Mouse (Mus musculus): ENCODE measurements around the gene Rap2a. TPM values are rescaled to one million over a fixed set of nuclear protein-coding genes. Genes with fewer than 3 reads are reported as not detected.

Gene Rap2a
- total RNA-seq, 2 experiments from 2014 or later = 79.1 to 87.2 TPM

- no peak for DNase-seq (ENCODE audit: low spot score in 2 of 2)
These were observed 20.9 kb downstream of the Rap2a start for GRCm38 (mm10) chr14:120499096-120499495.

- DNase-seq (ENCODE audit: low spot score in 2 of 2) = no peak
These were observed 21.4 kb downstream of the Rap2a start for GRCm38 (mm10) chr14:120499601-120500000.

DNA sequence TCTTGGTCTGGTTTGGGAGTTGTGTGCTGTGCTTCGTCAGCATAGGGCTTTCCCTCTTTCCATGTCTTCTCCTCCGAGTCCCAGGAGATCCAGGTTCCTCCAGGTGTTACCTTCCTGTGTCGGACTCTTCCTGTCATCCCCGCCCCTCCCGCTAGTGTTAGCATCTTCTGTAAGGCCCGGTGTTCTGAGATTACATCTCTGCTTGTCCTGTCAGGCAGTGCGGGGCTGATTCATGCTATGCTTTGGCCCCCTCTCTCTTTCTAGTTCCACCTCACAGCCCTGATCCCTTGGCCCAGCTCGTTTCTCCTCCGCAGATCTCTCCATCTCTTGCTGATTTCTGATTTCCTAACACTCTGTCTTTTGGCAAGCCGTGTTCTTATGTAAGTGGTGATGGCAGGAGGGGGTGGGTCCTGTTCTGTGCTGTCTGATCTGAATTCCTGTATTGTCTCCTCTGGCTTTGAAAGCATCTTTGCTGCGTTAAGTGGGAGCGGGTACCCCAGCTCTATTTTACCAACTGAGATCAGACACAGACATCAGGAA is 21.8 kb downstream of the Rap2a start:
- DNase-seq (ENCODE audit: low spot score in 2 of 2) = no peak

DNA sequence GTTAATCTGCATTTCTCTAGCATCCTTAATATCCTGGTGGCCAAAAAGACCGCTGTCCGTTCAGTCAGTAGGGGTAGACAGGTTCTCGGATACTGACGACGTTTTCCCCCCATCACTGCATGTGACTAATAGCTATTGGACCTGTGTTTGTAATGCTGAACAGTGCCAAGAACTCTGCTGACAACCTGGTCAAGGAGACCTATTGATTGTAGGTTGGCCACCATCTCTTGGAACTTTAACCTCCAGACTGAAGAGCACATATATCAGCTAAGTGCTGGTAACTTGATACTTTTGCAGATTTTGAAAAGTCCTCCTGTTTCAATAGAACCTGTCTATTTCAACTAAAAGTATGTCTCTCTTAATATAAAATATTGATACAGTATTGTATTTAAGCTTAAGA is 22.5 kb downstream of the Rap2a start:
- no peak for DNase-seq (ENCODE audit: low spot score in 2 of 2)

- DNase-seq (ENCODE audit: low spot score in 2 of 2) = no peak
These were observed 25.4 kb downstream of the Rap2a start for GRCm38 (mm10) chr14:120503641-120504040.

DNA sequence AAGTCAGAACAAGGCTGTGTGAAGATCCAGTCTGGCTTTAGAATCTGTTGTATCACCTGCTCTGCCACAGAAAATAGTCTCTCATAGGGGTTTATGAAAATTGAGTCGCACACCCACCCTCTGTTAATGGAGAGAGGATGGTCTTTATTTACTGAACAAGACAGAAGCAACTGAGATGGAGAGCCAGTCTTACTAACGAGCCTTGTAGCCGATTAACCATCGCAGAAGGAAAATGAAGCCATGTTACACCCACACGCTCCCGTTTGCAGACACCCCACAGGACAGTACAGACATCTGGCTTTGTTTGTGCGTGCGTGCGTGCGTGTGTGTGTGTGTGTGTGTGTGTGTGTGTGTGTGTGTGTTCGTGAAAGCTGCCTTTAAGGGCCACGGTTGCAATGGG is 26.2 kb downstream of the Rap2a start:
- no peak for DNase-seq (ENCODE audit: low spot score in 2 of 2)

DNA sequence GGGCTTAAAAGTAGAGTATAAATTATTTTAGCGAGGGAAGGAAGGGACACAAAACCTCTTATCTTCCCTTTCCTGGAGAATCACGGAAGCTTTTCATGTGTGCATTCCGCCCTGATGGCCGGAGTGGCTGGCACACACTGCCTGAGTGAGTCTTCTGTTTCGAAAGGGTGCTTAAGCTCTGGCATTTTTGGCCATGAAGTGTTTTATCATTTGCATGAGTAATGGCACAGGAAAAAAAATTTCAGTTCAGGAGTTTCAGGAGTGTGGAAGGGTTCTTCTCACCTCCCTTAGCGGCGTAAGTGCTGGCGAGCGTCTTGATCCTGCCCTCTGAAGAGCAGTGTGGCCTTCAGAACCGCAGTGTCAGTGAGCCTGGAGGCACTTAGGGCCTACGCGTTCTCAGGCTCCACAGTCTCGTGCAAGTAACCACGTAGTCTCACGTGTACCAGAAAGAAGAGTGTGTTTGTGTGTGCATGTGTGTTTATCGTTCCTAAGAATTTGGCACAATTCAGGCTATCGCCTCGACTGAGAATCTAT is 26.8 kb downstream of the Rap2a start:
- no peak for DNase-seq (ENCODE audit: low spot score in 2 of 2)

DNA sequence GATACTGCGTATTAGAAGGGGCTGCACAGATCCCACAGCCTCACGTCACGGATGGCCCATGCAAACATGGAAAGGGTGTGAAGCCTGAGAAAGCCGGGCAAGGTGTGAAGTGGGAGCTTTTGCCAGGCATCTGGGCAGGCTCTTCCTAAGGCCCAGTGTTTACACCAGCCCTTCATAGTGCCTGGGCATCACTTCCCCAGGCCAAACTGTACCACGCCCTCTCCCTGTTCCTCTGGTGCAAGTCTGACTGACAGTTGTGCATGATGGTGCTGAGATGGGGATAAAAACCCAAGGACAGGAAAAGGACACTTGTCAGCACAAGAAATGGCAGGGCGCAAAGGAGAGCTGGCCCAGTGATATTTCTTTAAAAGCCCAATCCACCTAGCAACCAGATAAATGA is 27.7 kb downstream of the Rap2a start:
- no peak for DNase-seq (ENCODE audit: low spot score in 2 of 2)

- peak in 1 of 2 experiments; percentile 57 for DNase-seq (ENCODE audit: low spot score in 2 of 2)
These were observed 29.3 kb downstream of the Rap2a start for GRCm38 (mm10) chr14:120507516-120507915.

GRCm38 (mm10) chr14:120508566-120509365 is 30.5 kb downstream of the Rap2a start:
- DNase-seq (ENCODE audit: low spot score in 2 of 2) = no peak

DNA sequence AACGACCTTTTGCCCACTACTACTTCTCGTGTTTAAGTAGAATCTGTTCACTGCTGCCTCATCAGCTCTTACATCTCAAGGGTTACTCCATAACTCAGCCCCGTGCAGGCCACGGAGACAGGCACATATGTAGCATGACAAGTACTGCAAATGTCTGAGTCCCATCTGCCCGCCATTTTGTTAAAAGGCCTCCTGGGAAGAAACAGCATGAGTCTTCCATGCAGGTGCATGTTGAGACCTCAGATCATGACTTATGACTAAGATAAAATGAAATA is 31.1 kb downstream of the Rap2a start:
- DNase-seq (ENCODE audit: low spot score in 2 of 2) = no peak

GRCm38 (mm10) chr14:120511821-120512220 is 33.6 kb downstream of the Rap2a start:
- no peak for DNase-seq (ENCODE audit: low spot score in 2 of 2)

GRCm38 (mm10) chr14:120514821-120515271 is 36.6 kb downstream of the Rap2a start:
- no peak for DNase-seq (ENCODE audit: low spot score in 2 of 2)

DNA sequence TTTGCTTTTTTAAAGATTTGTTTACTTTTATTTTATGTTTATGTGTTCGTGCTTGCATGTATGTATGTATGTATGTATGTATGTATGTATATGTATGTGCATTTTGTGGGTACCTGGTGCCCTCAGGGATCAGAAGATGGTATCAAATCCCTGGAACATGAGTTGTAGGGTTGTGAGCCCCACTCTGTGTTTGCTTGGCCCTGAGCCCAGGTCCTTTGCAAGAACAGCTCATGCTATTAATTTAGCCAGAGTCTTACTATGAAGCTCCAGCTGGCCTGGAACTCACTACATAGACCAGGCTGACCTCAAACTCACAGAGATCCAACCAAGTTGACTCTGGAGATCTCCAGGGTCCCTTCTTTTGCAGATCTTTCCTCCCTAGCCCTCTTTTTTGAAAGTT is 37.1 kb downstream of the Rap2a start:
- no peak for DNase-seq (ENCODE audit: low spot score in 2 of 2)

DNA sequence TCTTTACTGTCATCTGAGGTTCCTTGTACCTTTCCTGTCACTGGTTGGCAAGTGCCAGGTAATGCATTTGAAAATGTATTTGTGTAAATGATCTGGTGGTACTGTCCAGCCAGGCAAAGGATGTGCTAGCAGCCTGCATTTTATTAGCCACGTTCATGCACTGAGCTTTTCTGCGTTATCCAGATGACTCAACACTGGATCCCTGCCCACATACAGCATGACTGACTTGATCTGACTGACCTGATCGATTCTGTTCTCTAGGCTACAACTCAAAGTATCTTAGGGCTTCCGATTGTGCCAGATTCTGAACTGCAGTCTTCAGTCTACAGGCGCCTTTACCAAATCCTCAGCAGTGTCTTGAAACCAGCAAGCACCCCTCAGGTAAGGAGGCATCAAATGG is 40.5 kb downstream of the Rap2a start:
- DNase-seq (ENCODE audit: low spot score in 2 of 2) = no peak

- no peak for DNase-seq (ENCODE audit: low spot score in 2 of 2)
These were observed 41.7 kb downstream of the Rap2a start for GRCm38 (mm10) chr14:120519921-120520320.

- DNase-seq (ENCODE audit: low spot score in 2 of 2) = no peak
These were observed 42.6 kb downstream of the Rap2a start for GRCm38 (mm10) chr14:120520843-120521242.

DNA sequence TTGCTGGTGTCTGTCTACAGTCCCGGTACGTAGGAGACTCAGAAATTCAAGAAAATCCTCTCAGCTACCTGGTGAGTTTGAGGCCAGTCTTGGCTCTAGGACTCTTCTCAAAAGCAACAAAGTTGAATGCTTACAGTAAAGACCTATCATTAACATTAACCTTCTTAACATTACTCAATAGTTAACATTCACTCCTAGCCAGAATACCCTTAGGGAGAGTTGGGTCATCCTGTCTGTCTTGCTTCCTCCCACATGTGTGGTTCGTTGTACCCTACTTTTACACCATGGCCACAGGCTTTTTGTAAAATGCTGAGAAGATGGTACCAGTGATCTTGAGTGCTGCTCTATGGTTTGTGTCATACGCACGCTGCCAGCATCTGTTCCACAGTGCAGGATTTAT is 45.1 kb downstream of the Rap2a start:
- DNase-seq (ENCODE audit: low spot score in 2 of 2) = no peak

DNA sequence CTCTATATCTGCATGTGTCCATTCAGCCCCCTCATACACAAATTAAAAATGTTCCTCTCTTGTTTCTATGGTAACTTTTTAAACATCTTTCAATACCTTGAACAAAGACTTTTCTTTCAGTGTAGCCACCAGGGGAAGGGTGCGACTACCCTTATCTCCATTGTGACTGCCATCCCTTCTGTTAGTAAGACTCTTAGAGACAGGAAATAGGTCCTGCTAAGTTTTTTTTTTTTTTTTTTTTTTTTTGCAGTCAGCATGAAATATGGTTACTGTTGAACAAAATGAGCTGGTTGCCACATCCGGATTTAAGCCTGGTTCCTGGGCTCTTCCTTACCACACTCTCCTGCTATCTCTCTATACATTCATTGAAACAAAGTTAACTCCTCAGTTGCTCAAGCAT is 47.4 kb downstream of the Rap2a start:
- no peak for DNase-seq (ENCODE audit: low spot score in 2 of 2)

DNA sequence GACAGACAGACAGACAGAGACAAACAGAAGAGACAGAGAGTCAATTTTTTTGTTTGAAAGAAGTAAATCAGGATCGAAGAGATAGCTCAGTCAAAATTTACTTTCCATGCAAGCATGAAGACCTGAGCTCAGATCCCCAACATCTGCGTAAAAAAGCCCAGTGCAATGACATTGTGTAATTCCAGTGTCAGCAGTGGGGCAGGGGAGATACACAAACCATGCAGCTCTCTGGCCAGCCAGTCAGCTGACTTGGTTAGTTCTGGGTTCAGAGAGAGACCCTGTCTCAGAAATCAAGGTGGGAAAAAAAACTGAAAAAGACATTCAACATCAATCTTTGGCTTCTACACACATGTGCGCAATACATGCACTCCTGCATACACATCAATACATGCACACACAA is 55.1 kb downstream of the Rap2a start:
- no peak for DNase-seq (ENCODE audit: low spot score in 2 of 2)

GRCm38 (mm10) chr14:120534841-120535271 is 56.6 kb downstream of the Rap2a start:
- no peak for DNase-seq (ENCODE audit: low spot score in 2 of 2)

GRCm38 (mm10) chr14:120535446-120535845 is 57.2 kb downstream of the Rap2a start:
- DNase-seq (ENCODE audit: low spot score in 2 of 2) = no peak

DNA sequence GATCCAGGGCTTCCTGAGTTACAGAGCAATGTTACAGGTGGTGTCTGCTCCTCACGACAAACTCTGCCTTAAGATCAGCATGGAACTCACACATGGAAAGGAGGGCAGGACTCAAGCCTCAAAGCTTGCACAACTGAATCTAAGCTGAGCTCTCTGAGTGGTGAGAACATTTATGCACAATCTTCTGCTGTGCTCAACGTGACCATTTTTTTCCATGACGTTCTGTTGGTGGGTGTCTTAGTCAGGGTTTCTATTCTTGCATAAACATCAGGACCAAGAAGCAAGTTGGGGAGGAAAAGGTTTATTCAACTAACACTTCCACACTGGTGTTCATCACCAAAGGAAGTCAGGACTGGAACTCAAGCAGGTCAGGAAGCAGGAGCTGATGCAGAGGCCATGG is 57.7 kb downstream of the Rap2a start:
- no peak for DNase-seq (ENCODE audit: low spot score in 2 of 2)

Data from layer of hippocampus, postnatal 10 days (tissue).